Mouse (Mus musculus) kidney, adult 2 months (tissue): ENCODE results near the gene Dusp8.
"Not testable (repeated sequence)": the region's sequence is repeated elsewhere in the genome, so short reads cannot be mapped to it uniquely, and the experiment has no call there.

ENCODE experiments used
- CTCF ChIP-seq: fragments of 200-500 bp; conservative IDR thresholded peaks from 2 replicates; pipeline ENCODE4 v1.5.1; 2011; ENCODE audit warnings: low read depth, mild to moderate bottlenecking, control low read depth, low read length, moderate library complexity, mixed read lengths; ENCODE audit not compliant: insufficient read depth, insufficient read length
- POLR2A ChIP-seq: fragments of 200-500 bp; IDR thresholded peaks from one replicate; pipeline ENCODE4 v1.6.1; 2011; ENCODE audit warnings: low read depth, low read length, control low read depth

GRCm38 (mm10) chr7:142143506-142144010 is 47.9 kb upstream of the Dusp8 start:
- not testable (repeated sequence) for TF ChIP-seq POLR2A, CTCF
